Mouse (Mus musculus) thymus, adult 18-20 months (tissue): ENCODE data around the gene Pax4.

Source experiments
- DNase-seq, 2 experiments: peaks; one replicate each; pipeline ENCODE4 v3.0.0; 2022; ENCODE audit warnings: mixed read lengths in 2 of 2

The Pax4 gene

DNA sequence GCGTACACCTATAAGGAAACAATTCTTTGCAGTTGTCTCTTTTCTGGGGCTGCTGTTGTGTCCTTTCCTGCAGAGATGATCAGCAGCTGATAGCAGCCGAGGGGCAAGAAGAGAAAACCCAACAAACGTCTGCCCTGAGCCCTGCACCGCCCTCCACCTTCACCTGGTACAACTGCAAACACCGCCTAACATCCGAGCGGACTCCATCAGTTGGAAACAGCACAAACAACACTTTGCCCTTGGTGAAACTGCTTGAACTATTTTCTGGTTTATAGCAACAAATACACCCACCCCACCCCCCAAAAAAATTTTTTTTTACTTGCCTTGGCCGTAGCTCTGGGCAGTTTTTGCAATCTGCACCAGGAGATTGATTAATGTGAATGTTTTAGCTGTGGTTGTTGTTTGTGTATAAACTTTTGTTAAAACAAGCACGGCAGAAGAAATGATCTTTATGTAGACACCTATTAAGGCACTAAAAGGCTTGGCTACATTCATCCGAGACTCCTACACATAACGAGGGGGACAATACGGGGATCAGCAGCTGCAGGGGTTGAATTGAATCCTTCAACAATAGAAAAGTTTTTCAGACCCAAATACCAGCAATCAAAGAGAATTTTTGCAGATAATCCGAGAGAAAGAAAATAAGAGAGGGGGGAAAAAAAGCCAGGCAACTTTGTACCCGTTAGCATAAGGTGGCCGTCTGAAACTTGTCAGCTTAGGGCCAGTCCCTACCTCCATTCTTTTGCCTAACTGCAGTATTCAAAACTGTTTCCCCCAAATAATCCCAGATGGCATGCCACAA is 52.9 kb downstream of the Pax4 start:
- no peak for DNase-seq
